ENCODE assay signal across 9 mouse cellular contexts in the genomic region with DNA sequence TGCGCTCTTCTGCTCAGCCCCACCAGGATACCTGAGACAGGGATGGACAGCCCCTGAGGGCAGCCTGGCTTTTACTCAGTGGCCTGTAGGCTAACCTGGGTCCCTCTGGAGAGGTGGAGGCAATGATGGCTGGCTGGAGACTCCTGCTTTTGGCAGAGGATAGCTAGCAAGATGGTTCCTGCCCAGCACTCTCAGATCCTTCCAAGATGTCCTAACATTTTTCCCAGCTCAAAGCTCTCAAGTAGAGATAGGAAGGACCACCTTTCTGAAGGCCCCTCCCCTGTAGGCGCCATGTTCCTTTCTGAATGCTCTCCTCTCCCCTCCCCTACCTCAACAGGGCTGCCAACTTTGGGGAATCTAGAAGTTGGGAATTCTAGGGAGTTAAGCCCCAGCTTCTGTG. TPM values are rescaled to one million over a fixed set of nuclear protein-coding genes. Genes with fewer than 3 reads are reported as not detected.
A peak's percentile ranks its signal among the peaks of the same experiment; 100 is the strongest.
DNase-seq lines count a peak whose midpoint lies in the region; ATAC-seq lines count a peak whose summit lies in the region.
"Had no signal": no experiment of that assay in that cellular context is flagged by ENCODE, and none has a peak within 500 bp of the region (broad histone marks: within the 10 kb centered on the region; RNA-seq: fewer than 3 reads in every experiment).

No protein-coding gene starts in this region.

- no peaks in the 10 kb centered on the region for H3K27me3 ChIP-seq in neural tube, embryonic 11.5 days (ENCODE audit: control insufficient read depth, insufficient read depth, low read length)
- no peaks in the 10 kb centered on the region for H3K27me3 ChIP-seq in forebrain, embryonic 16.5 days (replicated peaks; ENCODE audit: control insufficient read depth, insufficient read depth, low read length)
- no peaks in the 10 kb centered on the region for H3K27me3 ChIP-seq in liver, embryonic 15.5 days

- ATAC-seq in neural tube, embryonic 11.5 days (ENCODE audit: insufficient read depth, low FRiP score, low TSS enrichment), result no peak
- ATAC-seq in forebrain, embryonic 16.5 days, result no peak
- no peak for ATAC-seq in liver, embryonic 15.5 days (ENCODE audit: insufficient read depth)
- no peak for ATAC-seq in megakaryocyte progenitor cell, adult 5-6 weeks (replicated peaks; ENCODE audit: poor library complexity)
- no peak for ATAC-seq in inflammation-experienced regulatory T-cells, adult 6 months

- peak overlapping the region; percentile 100 for H3K4me2 ChIP-seq in neural tube, embryonic 11.5 days (ENCODE audit: low read depth)
- H3K4me2 ChIP-seq in forebrain, embryonic 16.5 days (ENCODE audit: low read length), result peak overlapping the region; percentile 100
- H3K4me2 ChIP-seq in liver, embryonic 15.5 days, result 0 out of 2 replicates have a peak overlapping the region, but pooled peaks have one; percentile 100

- 90% methylated on average over 2 of the region's 2 CpGs for WGBS in neural tube, embryonic 11.5 days
- 81% methylated on average over 2 of the region's 2 CpGs for WGBS in forebrain, embryonic 16.5 days
- 75% methylated on average over 2 of the region's 2 CpGs for WGBS in liver, embryonic 15.5 days (ENCODE audit: insufficient replicate concordance)

- peak overlapping the region; percentile 99 for H3K9ac ChIP-seq in neural tube, embryonic 11.5 days (ENCODE audit: low read length)
- H3K9ac ChIP-seq in forebrain, embryonic 16.5 days (replicated peaks; ENCODE audit: low read depth, low read length), result no peak overlapping the region
- H3K9ac ChIP-seq in liver, embryonic 15.5 days, result no peak overlapping the region

- no peak for DNase-seq in neural tube, embryonic 11.5 days (ENCODE audit: low spot score)
- no peak for DNase-seq in neural tube, embryonic 10.5 days (ENCODE audit: extremely low spot score, low spot score)
- no peak for DNase-seq in spleen, adult 12 weeks (ENCODE audit: low spot score)
- DNase-seq: heart, postnatal 14 days; kidney, postnatal 25 days had no signal

- H3K9me3 ChIP-seq in neural tube, embryonic 11.5 days (ENCODE audit: control insufficient read depth, low read length), result no peaks in the 10 kb centered on the region
- H3K9me3 ChIP-seq in forebrain, embryonic 16.5 days (ENCODE audit: control insufficient read depth, low read length), result no peaks in the 10 kb centered on the region
- no peaks in the 10 kb centered on the region for H3K9me3 ChIP-seq in liver, embryonic 15.5 days (replicated peaks)

- no peak overlapping the region for H3K27ac ChIP-seq in neural tube, embryonic 11.5 days (ENCODE audit: low read depth, low read length)
- no peak overlapping the region for H3K27ac ChIP-seq in forebrain, embryonic 16.5 days (ENCODE audit: low read length)
- no peak overlapping the region for H3K27ac ChIP-seq in liver, embryonic 15.5 days (replicated peaks)

- peaks cover 36% of the 10 kb centered on the region for H3K36me3 ChIP-seq in neural tube, embryonic 11.5 days (ENCODE audit: control insufficient read depth, insufficient read depth, low read length)
- H3K36me3 ChIP-seq in forebrain, embryonic 16.5 days (ENCODE audit: control insufficient read depth, insufficient read depth), result peaks cover 24% of the 10 kb centered on the region
- peaks cover 61% of the 10 kb centered on the region for H3K36me3 ChIP-seq in liver, embryonic 15.5 days (replicated peaks)

- H3K4me1 ChIP-seq in neural tube, embryonic 11.5 days (ENCODE audit: control insufficient read depth, insufficient read depth, low read length), result peaks cover 23% of the 10 kb centered on the region
- peaks cover 48% of the 10 kb centered on the region for H3K4me1 ChIP-seq in forebrain, embryonic 16.5 days (replicated peaks; ENCODE audit: control insufficient read depth, insufficient read depth, low read length)
- H3K4me1 ChIP-seq in liver, embryonic 15.5 days (replicated peaks), result peaks cover 64% of the 10 kb centered on the region

- H3K4me3 ChIP-seq in neural tube, embryonic 11.5 days (ENCODE audit: low read depth, low read length), result peak overlapping the region; percentile 92
- no peak overlapping the region; the same call in 1 of the 2 replicates for H3K4me3 ChIP-seq in forebrain, embryonic 16.5 days (replicated peaks; ENCODE audit: low read length)
- no peak overlapping the region for H3K4me3 ChIP-seq in liver, embryonic 15.5 days (replicated peaks)

RNA-seq across cellular contexts. Expression of a gene that starts 6.0 kb away (rescaled TPM):
- polyA plus RNA-seq in neural tube, embryonic 11.5 days (2014; fragmentation: Nextera tagmentation; extraction: Ambion mirVana), result 105 TPM in 2 replicates
- 56.6 and 58.2 TPM in 2 replicates for polyA plus RNA-seq in forebrain, embryonic 16.5 days (2015; fragmentation: Nextera tagmentation; extraction: Ambion mirVana)
- polyA plus RNA-seq in liver, embryonic 15.5 days (2015; fragmentation: Nextera tagmentation; extraction: Ambion mirVana), result 11.5 and 12.6 TPM in 2 replicates
- 69.4 and 77.3 TPM in 2 replicates for total RNA-seq in megakaryocyte progenitor cell, adult 5-6 weeks (2015)
- 66.4 and 72.5 TPM in 2 replicates for total RNA-seq in megakaryocyte progenitor cell, adult 5-6 weeks (2017)
- 10 to 100 TPM; 15.5 to 19.6 (median 16.0) TPM for polyA plus RNA-seq in inflammation-experienced regulatory T-cells, adult 6 months (2017; shearing (Covaris generic))

RNA-seq across cellular contexts. Expression of a gene that starts 28.4 kb away (rescaled TPM):
- 295 and 301 TPM in 2 replicates for polyA plus RNA-seq in neural tube, embryonic 11.5 days (2014; fragmentation: Nextera tagmentation; extraction: Ambion mirVana)
- polyA plus RNA-seq in forebrain, embryonic 16.5 days (2015; fragmentation: Nextera tagmentation; extraction: Ambion mirVana), result 252 and 276 TPM in 2 replicates
- polyA plus RNA-seq in liver, embryonic 15.5 days (2015; fragmentation: Nextera tagmentation; extraction: Ambion mirVana), result 108 and 110 TPM in 2 replicates
- total RNA-seq in megakaryocyte progenitor cell, adult 5-6 weeks (2015), result 253 and 258 TPM in 2 replicates
- 196 and 234 TPM in 2 replicates for total RNA-seq in megakaryocyte progenitor cell, adult 5-6 weeks (2017)
- 100 to 1,000 TPM; 162 to 177 (median 172) TPM for polyA plus RNA-seq in inflammation-experienced regulatory T-cells, adult 6 months (2017; shearing (Covaris generic))

RNA-seq across cellular contexts. Expression of a gene that starts 35.6 kb away (rescaled TPM):
- polyA plus RNA-seq in neural tube, embryonic 11.5 days (2014; fragmentation: Nextera tagmentation; extraction: Ambion mirVana), result 9.3 and 15.7 TPM in 2 replicates
- polyA plus RNA-seq in forebrain, embryonic 16.5 days (2015; fragmentation: Nextera tagmentation; extraction: Ambion mirVana), result 36.1 and 41.8 TPM in 2 replicates
- polyA plus RNA-seq in liver, embryonic 15.5 days (2015; fragmentation: Nextera tagmentation; extraction: Ambion mirVana), result 1.3 and 1.4 TPM in 2 replicates
- total RNA-seq in megakaryocyte progenitor cell, adult 5-6 weeks (2015), result 16.6 and 20.1 TPM in 2 replicates
- 32.9 and 55.1 TPM in 2 replicates for total RNA-seq in megakaryocyte progenitor cell, adult 5-6 weeks (2017)
- polyA plus RNA-seq in inflammation-experienced regulatory T-cells, adult 6 months (2017; shearing (Covaris generic)), result 10 to 100 TPM; 11.5 to 59.1 (median 35.3) TPM
